Mouse (Mus musculus) neural tube, embryonic 14.5 days (tissue): Measurements from ENCODE around the gene Actr5. TPM values are rescaled to one million over a fixed set of nuclear protein-coding genes. Genes with fewer than 3 reads are reported as not detected.

Experiments
- ATAC-seq: fragments of 200-750 bp; cut with Nextera tagmentation; 2 replicates; pipeline ENCODE4 v1.8.0; 2017; ENCODE audit warnings: low read depth, mild to moderate bottlenecking, moderate TSS enrichment, moderate library complexity
- H3K27ac ChIP-seq: fragments of 300-500 bp; sonication (generic); 2 replicates; pipeline ENCODE4 v1.5.1; 2014; ENCODE audit warnings: low read depth, mild to moderate bottlenecking, control low read depth, low read length, moderate library complexity, mixed read lengths
- H3K27me3 ChIP-seq: fragments of 300-500 bp; sonication (generic); 2 replicates; pipeline ENCODE4 v1.6.1; 2014; ENCODE audit warnings: low read length; ENCODE audit not compliant: control insufficient read depth, insufficient read depth
- H3K36me3 ChIP-seq: fragments of 300-500 bp; sonication (generic); 2 replicates; pipeline ENCODE4 v1.6.1; 2014; ENCODE audit warnings: low read length, mixed read lengths; ENCODE audit not compliant: control insufficient read depth, insufficient read depth
- H3K4me1 ChIP-seq: fragments of 300-500 bp; sonication (generic); 2 replicates; pipeline ENCODE4 v1.6.1; 2014; ENCODE audit warnings: low read length; ENCODE audit not compliant: control insufficient read depth, insufficient read depth
- H3K4me2 ChIP-seq: fragments of 300-500 bp; sonication (generic); 2 replicates; pipeline ENCODE4 v1.6.1; 2014; ENCODE audit warnings: mild to moderate bottlenecking, low read depth, low read length, control low read depth
- H3K4me3 ChIP-seq: fragments of 300-500 bp; sonication (generic); 2 replicates; pipeline ENCODE4 v1.5.1; 2014; ENCODE audit warnings: low read depth, low read length, control low read depth, mixed read lengths
- H3K9ac ChIP-seq: fragments of 300-500 bp; sonication (generic); replicated peaks from 2 replicates; pipeline ENCODE4 v1.6.1; 2014; ENCODE audit warnings: low read depth, mild to moderate bottlenecking, control low read depth, low read length, mixed read lengths
- H3K9me3 ChIP-seq: fragments of 300-500 bp; sonication (generic); 2 replicates; pipeline ENCODE4 v1.6.1; 2016; ENCODE audit warnings: low read length; ENCODE audit not compliant: control insufficient read depth
- WGBS: fragments of 180-500 bp; shearing (Covaris S2); extraction: QIAGEN DNeasy Blood & Tissue Kit; methylation state at CpG from one replicate; pipeline ENCODE4 v1.1.7; 2014; 5-methylcytosine and 5-hydroxymethylcytosine counted together
- microRNA counts: library from miRNA; unstranded; fragments of <30 nt; microRNA quantifications from one replicate; lab custom pipeline; 2016
- microRNA-seq: library from miRNA; unstranded; fragments of <30 nt; microRNA quantifications from one replicate; pipeline ENCODE4, GENCODE M21; 2016
- polyA plus RNA-seq: library from polyadenylated mRNA; unstranded; fragments of >200 nt; fragmentation: Nextera tagmentation; extraction: Ambion mirVana; gene quantifications from 2 replicates; pipeline ENCODE4 v1.2.1, GENCODE M21; 2014

Gene Actr5
- polyA plus RNA-seq, 1 experiment from 2014 or later: 12.9 TPM

- Histone ChIP-seq H3K9me3 (no peaks in the 10 kb centered on the region), H3K36me3 (no peaks in the 10 kb centered on the region), H3K27ac (no peak overlapping the region), H3K4me2 (no peak overlapping the region), H3K4me1 (0 out of 2 replicates have a peak, but pooled peaks cover 3% of the 10 kb centered on the region), H3K4me3 (no peak overlapping the region), H3K27me3 (no peaks in the 10 kb centered on the region), H3K9ac (no peak overlapping the region)
- WGBS: 88% methylated on average over 3 of the region's 3 CpGs
- no peak for ATAC-seq
Observed at GRCm38 (mm10) chr2:158684910-158685309, 60.2 kb downstream of the Actr5 start.

GRCm38 (mm10) chr2:158686394-158686793 is 61.7 kb downstream of the Actr5 start:
- H3K4me3 ChIP-seq: no peak overlapping the region
- H3K9ac ChIP-seq: no peak overlapping the region
- H3K27me3 ChIP-seq: no peaks in the 10 kb centered on the region
- no peaks in the 10 kb centered on the region for H3K36me3 ChIP-seq
- WGBS: 52% methylated on average over 2 of the region's 2 CpGs
- no peaks in the 10 kb centered on the region for H3K9me3 ChIP-seq
- H3K27ac ChIP-seq: no peak overlapping the region
- ATAC-seq: no peak
- no peak overlapping the region for H3K4me2 ChIP-seq
- 0 out of 2 replicates have a peak, but pooled peaks cover 3% of the 10 kb centered on the region for H3K4me1 ChIP-seq

- Histone ChIP-seq H3K4me1 (0 out of 2 replicates have a peak, but pooled peaks cover 3% of the 10 kb centered on the region), H3K9ac (no peak overlapping the region), H3K4me2 (no peak overlapping the region), H3K27me3 (no peaks in the 10 kb centered on the region), H3K9me3 (no peaks in the 10 kb centered on the region), H3K4me3 (no peak overlapping the region), H3K27ac (no peak overlapping the region), H3K36me3 (no peaks in the 10 kb centered on the region)
- WGBS: 61% methylated on average over 25 of the region's 25 CpGs
- ATAC-seq: no peak
Observed at GRCm38 (mm10) chr2:158687804-158688241, 63.1 kb downstream of the Actr5 start.

MicroRNAs within 50 kb of the gene (microRNA counts, 519-probe panel; counts per million panel counts)
- microRNA mmu-miR-3474 (lab: Ali Mortazavi, UCI): not detected

Small RNA genes lying within 50 kb of the gene (microRNA-seq; reads per million reads assigned to microRNA genes)
- gene Mir3474: not detected

Other genes with a start within 250 kb of the Actr5 start
- gene Snhg11, start 249.2 kb upstream of the Actr5 start, polyA plus RNA-seq: 687 and 1,092 TPM in 2 replicates
- 30.5 and 39.4 TPM in 2 replicates for gene Ralgapb, start 215.0 kb upstream of the Actr5 start, polyA plus RNA-seq
- not detected in 2 replicates for gene Adig, start 122.3 kb upstream of the Actr5 start, polyA plus RNA-seq
- gene Arhgap40, start 112.1 kb upstream of the Actr5 start, polyA plus RNA-seq: 0.91 and 1.4 TPM in 2 replicates
- 9.2 and 10.7 TPM in 2 replicates for gene Slc32a1, start 14.1 kb upstream of the Actr5 start, polyA plus RNA-seq
- gene Ppp1r16b, start 40.5 kb downstream of the Actr5 start, polyA plus RNA-seq: 18.2 and 28.1 TPM in 2 replicates
- 4.0 and 6.9 TPM in 2 replicates for gene Fam83d, start 143.2 kb downstream of the Actr5 start, polyA plus RNA-seq
- gene Dhx35, start 169.9 kb downstream of the Actr5 start, polyA plus RNA-seq: 14.5 TPM in 2 replicates